8 mouse cellular contexts compared by ENCODE assay signal in genomic region chr2:174532671-174533363, GRCm38 (mm10). TPM values are rescaled to one million over a fixed set of nuclear protein-coding genes. Genes with fewer than 3 reads are reported as not detected.
DNase-seq lines count a peak whose midpoint lies in the region; ATAC-seq and TF ChIP-seq lines count a peak whose summit lies in the region.

No protein-coding gene starts in this region.

- 0 out of 2 replicates have a peak, but pooled peaks have one; percentile 65 for ATAC-seq in limb, embryonic 11.5 days (ENCODE audit: insufficient number of reproducible peaks, low FRiP score, low TSS enrichment, low read depth)
- peak; percentile 64; the same call in 1 of the 2 replicates for ATAC-seq in forebrain, embryonic 15.5 days (replicated peaks)
- peak; percentile 79 for ATAC-seq in kidney, postnatal 0 days (replicated peaks; ENCODE audit: low FRiP score, low read depth)
- ATAC-seq in lung, postnatal 0 days: peak; percentile 87

- DNase-seq in limb, embryonic 11.5 days (ENCODE audit: low spot score): peak; percentile 43
- no peak for DNase-seq in limb, embryonic 10.5 days (ENCODE audit: low spot score)
- peak; percentile 20 to 47 for DNase-seq in adrenal gland, postnatal 36 days
- DNase-seq in kidney, postnatal 0 days (ENCODE audit: low spot score): peak; percentile 61
- DNase-seq in lung, postnatal 0 days (ENCODE audit: low spot score): peak; percentile 75
- peak; percentile 27 for DNase-seq in right cerebral cortex, postnatal 25 days
- DNase-seq in heart, adult 11 months: no peak

- H3K4me1 ChIP-seq in limb, embryonic 11.5 days (ENCODE audit: control insufficient read depth, insufficient read depth, low read length): no peaks in the 10 kb centered on the region
- no peaks in the 10 kb centered on the region for H3K4me1 ChIP-seq in limb, embryonic 10.5 days
- H3K4me1 ChIP-seq in forebrain, embryonic 15.5 days: no peaks in the 10 kb centered on the region
- no peaks in the 10 kb centered on the region for H3K4me1 ChIP-seq in kidney, postnatal 0 days (replicated peaks; ENCODE audit: insufficient read depth, low read length)
- H3K4me1 ChIP-seq in lung, postnatal 0 days (ENCODE audit: insufficient read depth, low read depth, low read length): no peaks in the 10 kb centered on the region

- H3K27me3 ChIP-seq in limb, embryonic 11.5 days (ENCODE audit: control insufficient read depth, insufficient read depth, low read length): no peaks in the 10 kb centered on the region
- H3K27me3 ChIP-seq in limb, embryonic 10.5 days (ENCODE audit: low read depth, poor library complexity, severe bottlenecking): no peaks in the 10 kb centered on the region
- no peaks in the 10 kb centered on the region for H3K27me3 ChIP-seq in forebrain, embryonic 15.5 days
- no peaks in the 10 kb centered on the region for H3K27me3 ChIP-seq in kidney, postnatal 0 days (ENCODE audit: insufficient read depth, low read length)
- no peaks in the 10 kb centered on the region for H3K27me3 ChIP-seq in lung, postnatal 0 days (replicated peaks; ENCODE audit: insufficient read depth, low read length)

- H3K4me3 ChIP-seq in limb, embryonic 11.5 days (ENCODE audit: low read depth, low read length): no peak overlapping the region
- H3K4me3 ChIP-seq in limb, embryonic 10.5 days: no peak overlapping the region
- H3K4me3 ChIP-seq in forebrain, embryonic 15.5 days: no peak overlapping the region
- no peak overlapping the region for H3K4me3 ChIP-seq in kidney, postnatal 0 days (replicated peaks; ENCODE audit: low read depth, low read length)
- no peak overlapping the region for H3K4me3 ChIP-seq in lung, postnatal 0 days (ENCODE audit: low read depth, low read length)

- no peak overlapping the region for H3K4me2 ChIP-seq in limb, embryonic 11.5 days (ENCODE audit: low read depth, severe bottlenecking)
- no peak overlapping the region for H3K4me2 ChIP-seq in forebrain, embryonic 15.5 days (replicated peaks)
- H3K4me2 ChIP-seq in kidney, postnatal 0 days (ENCODE audit: low read length): no peak overlapping the region
- H3K4me2 ChIP-seq in lung, postnatal 0 days (replicated peaks; ENCODE audit: low read depth, low read length): no peak overlapping the region

- no peaks in the 10 kb centered on the region for H3K36me3 ChIP-seq in limb, embryonic 11.5 days (ENCODE audit: control insufficient read depth, insufficient read depth, low read length)
- H3K36me3 ChIP-seq in limb, embryonic 10.5 days: no peaks in the 10 kb centered on the region
- H3K36me3 ChIP-seq in forebrain, embryonic 15.5 days: no peaks in the 10 kb centered on the region
- no peaks in the 10 kb centered on the region for H3K36me3 ChIP-seq in kidney, postnatal 0 days (ENCODE audit: insufficient read depth, low read length)
- H3K36me3 ChIP-seq in lung, postnatal 0 days (ENCODE audit: insufficient read depth, low read length): no peaks in the 10 kb centered on the region

- no peak for TF ChIP-seq EP300 in lung, postnatal 0 days (IDR thresholded peaks at IDR 0.05)

- peak; percentile 76 for TF ChIP-seq CTCF in kidney, postnatal 0 days (IDR thresholded peaks at IDR 0.05; ENCODE audit: low read depth)
- peak; percentile 81 for TF ChIP-seq CTCF in lung, postnatal 0 days (IDR thresholded peaks at IDR 0.05)

- no peak overlapping the region for H3K27ac ChIP-seq in limb, embryonic 11.5 days (replicated peaks; ENCODE audit: low read depth, low read length)
- H3K27ac ChIP-seq in limb, embryonic 10.5 days: no peak overlapping the region
- no peak overlapping the region for H3K27ac ChIP-seq in forebrain, embryonic 15.5 days (replicated peaks)
- no peak overlapping the region for H3K27ac ChIP-seq in kidney, postnatal 0 days
- no peak overlapping the region for H3K27ac ChIP-seq in lung, postnatal 0 days (ENCODE audit: low read length)

- H3K9ac ChIP-seq in limb, embryonic 11.5 days (ENCODE audit: low read length): no peak overlapping the region
- no peak overlapping the region for H3K9ac ChIP-seq in forebrain, embryonic 15.5 days (replicated peaks)
- H3K9ac ChIP-seq in kidney, postnatal 0 days (ENCODE audit: low read depth, low read length): no peak overlapping the region
- H3K9ac ChIP-seq in lung, postnatal 0 days (replicated peaks; ENCODE audit: low read depth): no peak overlapping the region

- 58% methylated on average over 12 of the region's 12 CpGs for WGBS in limb, embryonic 11.5 days
- 59% methylated on average over 12 of the region's 12 CpGs for WGBS in limb, embryonic 10.5 days
- WGBS in forebrain, embryonic 15.5 days: 61% methylated on average over 12 of the region's 12 CpGs
- 47% methylated on average over 12 of the region's 12 CpGs for WGBS in kidney, postnatal 0 days
- 31% methylated on average over 12 of the region's 12 CpGs for WGBS in lung, postnatal 0 days

- H3K9me3 ChIP-seq in limb, embryonic 11.5 days (ENCODE audit: control insufficient read depth, low read length): no peaks in the 10 kb centered on the region
- no peaks in the 10 kb centered on the region for H3K9me3 ChIP-seq in limb, embryonic 10.5 days (replicated peaks)
- H3K9me3 ChIP-seq in forebrain, embryonic 15.5 days: no peaks in the 10 kb centered on the region
- H3K9me3 ChIP-seq in kidney, postnatal 0 days (replicated peaks; ENCODE audit: low read length): no peaks in the 10 kb centered on the region
- no peaks in the 10 kb centered on the region for H3K9me3 ChIP-seq in lung, postnatal 0 days (ENCODE audit: low read length)

RNA-seq across cellular contexts. Expression of gene Prelid3b, which starts 59.9 kb away (rescaled TPM):
- 118 and 123 TPM in 2 replicates for polyA plus RNA-seq in limb, embryonic 11.5 days (2014; fragmentation: Nextera tagmentation; extraction: Ambion mirVana)
- 125 and 132 TPM in 2 replicates for polyA plus RNA-seq in limb, embryonic 10.5 days (2016; fragmentation: Nextera tagmentation; extraction: Ambion mirVana)
- 100 to 1,000 TPM; 121 to 124 TPM for total RNA-seq in adrenal gland, postnatal 36 days (2021)
- 112 and 115 TPM in 2 replicates for polyA plus RNA-seq in forebrain, embryonic 15.5 days (2015; fragmentation: Nextera tagmentation; extraction: Ambion mirVana)
- polyA plus RNA-seq in kidney, postnatal 0 days (2015; fragmentation: Nextera tagmentation; extraction: Ambion mirVana): 98.9 and 105 TPM in 2 replicates
- 64.9 and 68.9 TPM in 2 replicates for polyA plus RNA-seq in lung, postnatal 0 days (2015; fragmentation: Nextera tagmentation; extraction: Ambion mirVana)

Comparison
In these comparisons a context has a peak if more than half of its experiments do, and no peak if none do; other contexts are left out.
1. DNase-seq: peak in limb, embryonic 11.5 days (single experiment), adrenal gland, postnatal 36 days (2 of 2), kidney, postnatal 0 days (single experiment), lung, postnatal 0 days (single experiment) and right cerebral cortex, postnatal 25 days (single experiment); none in limb, embryonic 10.5 days (single experiment) and heart, adult 11 months (single experiment).
2. Peak in every context shown above with its lines, with median percentiles within 50 percentile points of each other: ATAC-seq.